ENCODE assay signal across 9 mouse cellular contexts in genomic region chr11:20243214-20243913, GRCm38 (mm10). TPM values are rescaled to one million over a fixed set of nuclear protein-coding genes. Genes with fewer than 3 reads are reported as not detected.
DNase-seq lines count a peak whose midpoint lies in the region; ATAC-seq and TF ChIP-seq lines count a peak whose summit lies in the region.
"Had no signal": no experiment of that assay in that cellular context is flagged by ENCODE, and none has a peak within 500 bp of the region (broad histone marks: within the 10 kb centered on the region; RNA-seq: fewer than 3 reads in every experiment).

No protein-coding gene starts in this region.

- H3K4me2 ChIP-seq in embryonic facial prominence, embryonic 14.5 days (ENCODE audit: low read depth, low read length), result no peak overlapping the region
- no peak overlapping the region for H3K4me2 ChIP-seq in kidney, embryonic 15.5 days
- no peak overlapping the region for H3K4me2 ChIP-seq in midbrain, embryonic 16.5 days (ENCODE audit: low read length)

- H3K4me1 ChIP-seq in embryonic facial prominence, embryonic 14.5 days (ENCODE audit: control insufficient read depth, insufficient read depth, low read length), result peaks cover 27% of the 10 kb centered on the region
- H3K4me1 ChIP-seq in kidney, embryonic 15.5 days, result peaks cover 50% of the 10 kb centered on the region
- peaks cover 20% of the 10 kb centered on the region for H3K4me1 ChIP-seq in midbrain, embryonic 16.5 days (ENCODE audit: control insufficient read depth, insufficient read depth, low read length)

- H3K9me3 ChIP-seq in embryonic facial prominence, embryonic 14.5 days (ENCODE audit: control insufficient read depth, low read length), result no peaks in the 10 kb centered on the region
- no peaks in the 10 kb centered on the region for H3K9me3 ChIP-seq in kidney, embryonic 15.5 days (replicated peaks)
- no peaks in the 10 kb centered on the region for H3K9me3 ChIP-seq in midbrain, embryonic 16.5 days (replicated peaks; ENCODE audit: control insufficient read depth, low read length, poor library complexity, severe bottlenecking)

- no peak overlapping the region for H3K9ac ChIP-seq in embryonic facial prominence, embryonic 14.5 days (ENCODE audit: low read depth, low read length)
- H3K9ac ChIP-seq in kidney, embryonic 15.5 days, result no peak overlapping the region
- no peak overlapping the region for H3K9ac ChIP-seq in midbrain, embryonic 16.5 days (ENCODE audit: low read depth, low read length)

- peak; percentile 56; the same call in 1 of the 2 replicates for ATAC-seq in embryonic facial prominence, embryonic 14.5 days (ENCODE audit: low read depth)
- ATAC-seq in kidney, embryonic 15.5 days (replicated peaks; ENCODE audit: low FRiP score), result peak; percentile 54
- ATAC-seq in midbrain, embryonic 16.5 days, result peak; percentile 34

- peak; percentile 52 for TF ChIP-seq CTCF in layer of hippocampus, adult 2 months (conservative IDR thresholded peaks at IDR 0.05)

- peaks cover 52% of the 10 kb centered on the region for H3K36me3 ChIP-seq in embryonic facial prominence, embryonic 14.5 days (ENCODE audit: control insufficient read depth, insufficient read depth, low read length)
- peaks cover 72% of the 10 kb centered on the region for H3K36me3 ChIP-seq in kidney, embryonic 15.5 days
- H3K36me3 ChIP-seq in midbrain, embryonic 16.5 days (ENCODE audit: control insufficient read depth, insufficient read depth, low read length), result peaks cover 20% of the 10 kb centered on the region

- no peak overlapping the region for H3K4me3 ChIP-seq in layer of hippocampus, adult 2 months
- H3K4me3 ChIP-seq in embryonic facial prominence, embryonic 14.5 days (ENCODE audit: low read depth, low read length), result no peak overlapping the region
- no peak overlapping the region for H3K4me3 ChIP-seq in kidney, embryonic 15.5 days (replicated peaks)
- H3K4me3 ChIP-seq in midbrain, embryonic 16.5 days (ENCODE audit: low read depth, low read length), result no peak overlapping the region

- WGBS in embryonic facial prominence, embryonic 14.5 days, result 25% methylated on average over 9 of the region's 9 CpGs
- 47% methylated on average over 9 of the region's 9 CpGs for WGBS in kidney, embryonic 15.5 days
- 40% methylated on average over 9 of the region's 9 CpGs for WGBS in midbrain, embryonic 16.5 days

- no peaks in the 10 kb centered on the region for H3K27me3 ChIP-seq in embryonic facial prominence, embryonic 14.5 days (replicated peaks; ENCODE audit: control insufficient read depth, insufficient read depth, low read length)
- H3K27me3 ChIP-seq in kidney, embryonic 15.5 days, result no peaks in the 10 kb centered on the region
- no peaks in the 10 kb centered on the region for H3K27me3 ChIP-seq in midbrain, embryonic 16.5 days (ENCODE audit: control insufficient read depth, insufficient read depth, low read depth, low read length)

- no peak for DNase-seq in layer of hippocampus, adult 2 months (ENCODE audit: low spot score in 2 of 2)
- no peak for DNase-seq in layer of hippocampus, adult 11-12 months (ENCODE audit: low spot score)
- DNase-seq in embryonic facial prominence, embryonic 14.5 days (ENCODE audit: low spot score), result peak; percentile 33
- DNase-seq in layer of hippocampus, postnatal 10 days (ENCODE audit: low spot score in 2 of 2), result no peak
- no peak for DNase-seq in adrenal gland, adult (ENCODE audit: inconsistent age in 2 of 2, low spot score in 1 of 2)
- DNase-seq in thymus, postnatal 25 days, result no peak

- H3K27ac ChIP-seq in layer of hippocampus, adult 2 months, result no peak overlapping the region
- 0 out of 2 replicates have a peak overlapping the region, but pooled peaks have one; percentile 1 for H3K27ac ChIP-seq in embryonic facial prominence, embryonic 14.5 days (replicated peaks; ENCODE audit: low read depth, low read length)
- H3K27ac ChIP-seq in kidney, embryonic 15.5 days, result 0 out of 2 replicates have a peak overlapping the region, but pooled peaks have one; percentile 37
- H3K27ac ChIP-seq in midbrain, embryonic 16.5 days (ENCODE audit: low read length), result no peak overlapping the region
- H3K27ac ChIP-seq: macrophage had no signal

RNA-seq across cellular contexts. Expression of gene Cep68, which starts 5.9 kb away (rescaled TPM):
- total RNA-seq in layer of hippocampus, adult 2 months (2021), result 10 to 100 TPM; 34.0 to 36.3 TPM
- polyA plus RNA-seq in embryonic facial prominence, embryonic 14.5 days (2014; fragmentation: Nextera tagmentation; extraction: Ambion mirVana), result 27.9 and 32.5 TPM in 2 replicates
- polyA plus RNA-seq in kidney, embryonic 15.5 days (2015; fragmentation: Nextera tagmentation; extraction: Ambion mirVana), result 35.0 and 38.6 TPM in 2 replicates
- polyA plus RNA-seq in midbrain, embryonic 16.5 days (2015; fragmentation: Nextera tagmentation; extraction: Ambion mirVana), result 26.6 and 26.7 TPM in 2 replicates
- total RNA-seq in layer of hippocampus, postnatal 10 days (2021), result 10 to 100 TPM; 33.5 to 34.3 TPM

RNA-seq across cellular contexts. Expression of gene Rab1a, which starts 42.1 kb away (rescaled TPM):
- 100 to 1,000 TPM; 161 to 162 TPM for total RNA-seq in layer of hippocampus, adult 2 months (2021)
- polyA plus RNA-seq in embryonic facial prominence, embryonic 14.5 days (2014; fragmentation: Nextera tagmentation; extraction: Ambion mirVana), result 237 and 249 TPM in 2 replicates
- 255 and 287 TPM in 2 replicates for polyA plus RNA-seq in kidney, embryonic 15.5 days (2015; fragmentation: Nextera tagmentation; extraction: Ambion mirVana)
- 313 and 318 TPM in 2 replicates for polyA plus RNA-seq in midbrain, embryonic 16.5 days (2015; fragmentation: Nextera tagmentation; extraction: Ambion mirVana)
- 100 to 1,000 TPM; 190 to 198 TPM for total RNA-seq in layer of hippocampus, postnatal 10 days (2021)

Comparison
In these comparisons a context has a peak if more than half of its experiments do, and no peak if none do; other contexts are left out.
1. H3K27ac ChIP-seq: peak in embryonic facial prominence, embryonic 14.5 days (single experiment) and kidney, embryonic 15.5 days (single experiment); none in layer of hippocampus, adult 2 months (single experiment) and midbrain, embryonic 16.5 days (single experiment).
2. Peak in every context shown above with its lines, with median percentiles within 50 percentile points of each other: ATAC-seq.